Mouse (Mus musculus) splenic B cell, adult 2 months (primary cell): ENCODE measurements around the gene Anxa9.

Source experiments
- DNase-seq: peaks from one replicate; pipeline ENCODE4 v3.0.0-alpha.2; 2011; ENCODE audit warnings: low read depth, low spot score
- H3K27me3 ChIP-seq: 2 replicates; pipeline ENCODE4 v1.6.1; 2012; ENCODE audit warnings: mild to moderate bottlenecking, low read length, moderate library complexity, mixed read lengths; ENCODE audit not compliant: control insufficient read depth, poor library complexity, insufficient read depth, severe bottlenecking
- H3K36me3 ChIP-seq: 2 replicates; pipeline ENCODE4 v1.6.1; 2012; ENCODE audit warnings: mild to moderate bottlenecking, low read length, moderate library complexity, mixed read lengths; ENCODE audit not compliant: control insufficient read depth, poor library complexity, insufficient read depth, severe bottlenecking

Anxa9 gene

DNA sequence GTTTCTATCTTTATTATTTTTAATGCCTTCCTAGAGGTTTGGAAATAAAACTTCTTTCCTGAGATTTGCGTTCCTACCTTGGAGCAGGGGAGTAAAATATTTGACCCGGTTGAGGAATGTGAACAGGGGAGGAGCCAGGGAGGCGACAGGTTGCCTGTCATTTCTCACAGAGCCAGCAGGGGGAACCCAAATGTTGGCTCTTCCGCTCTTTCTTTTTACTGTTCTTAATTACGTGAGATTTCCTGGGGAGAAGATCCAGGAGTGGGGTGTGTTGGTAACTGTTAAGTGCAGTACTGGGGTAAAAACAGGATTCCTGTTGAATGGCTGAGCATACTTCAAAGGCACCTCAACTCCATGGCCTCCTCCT lies 10.9 kb downstream of the Anxa9 start:
- peaks cover 3% of the 10 kb centered on the region for H3K36me3 ChIP-seq
- DNase-seq, result peak; percentile 66
- no peaks in the 10 kb centered on the region for H3K27me3 ChIP-seq

- DNase-seq, result no peak
- Histone ChIP-seq H3K27me3 (no peaks in the 10 kb centered on the region), H3K36me3 (peaks cover 3% of the 10 kb centered on the region)
Observed at GRCm38 (mm10) chr3:95295321-95296102, 11.5 kb downstream of the Anxa9 start.

GRCm38 (mm10) chr3:95294718-95295117 lies 12.3 kb downstream of the Anxa9 start:
- Histone ChIP-seq H3K36me3 (peaks cover 3% of the 10 kb centered on the region), H3K27me3 (no peaks in the 10 kb centered on the region)
- DNase-seq, result no peak

DNA sequence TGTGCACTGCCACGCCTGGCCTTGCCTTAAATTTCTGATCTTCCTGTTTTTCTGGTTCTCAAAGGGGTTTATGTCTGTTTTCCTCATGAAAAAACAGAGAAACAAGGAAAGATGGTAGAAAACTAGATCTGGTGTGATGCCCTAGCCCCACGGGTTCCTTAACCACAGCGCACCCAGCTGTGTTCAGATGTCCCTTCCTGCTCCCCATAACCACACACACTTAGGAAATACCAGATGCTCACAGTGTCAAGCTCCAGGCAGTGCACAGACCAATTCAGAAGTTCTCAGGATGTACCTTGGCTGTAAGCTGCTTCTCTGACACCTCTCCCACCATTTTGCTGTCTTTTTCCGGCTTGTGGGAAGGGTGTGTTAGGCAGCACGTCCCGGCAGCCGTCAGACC lies 12.7 kb downstream of the Anxa9 start:
- H3K27me3 ChIP-seq, result no peaks in the 10 kb centered on the region
- no peak for DNase-seq
- peaks cover 3% of the 10 kb centered on the region for H3K36me3 ChIP-seq

DNA sequence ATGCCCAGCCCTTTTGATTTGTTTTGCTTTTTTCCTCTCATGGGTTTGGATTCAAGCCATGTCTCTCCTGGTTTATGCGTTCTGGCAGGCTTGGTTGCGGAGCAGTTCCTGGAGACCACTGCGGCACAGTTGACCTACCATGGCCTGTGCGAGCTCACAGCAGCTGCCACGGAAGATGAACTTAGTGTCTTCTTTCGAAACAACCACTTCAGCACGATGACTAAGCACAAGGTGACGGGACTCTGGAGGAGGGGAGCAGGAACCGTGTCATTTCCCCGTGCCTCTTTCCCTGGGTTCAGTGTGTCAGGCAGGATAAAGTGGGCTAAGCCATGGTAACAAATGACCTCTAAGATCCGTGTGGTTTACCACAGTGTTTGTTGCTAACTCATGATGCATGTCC lies 13.4 kb downstream of the Anxa9 start:
- Histone ChIP-seq H3K27me3 (no peaks in the 10 kb centered on the region), H3K36me3 (peaks cover 4% of the 10 kb centered on the region)
- peak; percentile 19 for DNase-seq

DNA sequence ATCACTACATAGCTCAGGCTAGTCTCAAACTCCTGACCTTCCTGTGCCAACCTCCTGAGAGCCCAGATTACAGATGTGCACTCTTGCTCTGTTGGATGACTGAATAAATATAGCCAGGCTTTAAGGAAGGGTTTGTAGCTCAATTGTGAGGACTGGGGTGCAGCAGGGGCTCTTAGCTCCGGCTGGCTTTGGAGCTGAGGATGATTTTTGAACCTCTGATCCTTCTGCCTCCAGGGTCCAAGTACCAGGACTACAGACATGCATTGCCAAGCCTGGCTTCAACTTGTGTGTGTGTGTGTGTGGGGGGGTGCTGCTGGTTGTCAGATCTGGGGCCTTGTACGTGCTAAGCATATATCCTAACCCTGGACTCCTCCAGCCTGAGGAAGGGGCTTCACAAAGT lies 14.1 kb downstream of the Anxa9 start:
- Histone ChIP-seq H3K36me3 (peaks cover 4% of the 10 kb centered on the region), H3K27me3 (no peaks in the 10 kb centered on the region)
- DNase-seq, result no peak

DNA sequence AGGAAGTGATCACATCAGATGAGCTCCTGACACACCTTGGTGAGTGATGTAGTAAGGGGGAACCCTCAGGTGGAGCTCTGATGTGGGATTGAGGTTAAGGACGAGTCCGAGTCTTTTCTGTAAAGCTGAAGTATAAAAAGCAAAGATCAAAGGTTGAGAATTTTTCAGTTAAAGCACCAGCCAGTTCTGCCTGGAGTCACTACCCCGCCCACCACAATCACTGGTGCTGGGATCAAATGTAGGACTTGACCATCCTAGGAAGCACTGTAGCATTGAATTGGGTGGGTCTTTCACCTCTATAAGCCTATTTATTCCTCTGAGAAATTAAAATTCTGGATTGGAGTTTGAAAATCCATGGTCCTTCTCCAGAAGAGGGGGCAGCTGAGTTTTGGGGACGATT lies 15.9 kb downstream of the Anxa9 start:
- Histone ChIP-seq H3K36me3 (peaks cover 4% of the 10 kb centered on the region), H3K27me3 (no peaks in the 10 kb centered on the region)
- DNase-seq, result no peak

GRCm38 (mm10) chr3:95290156-95290555 lies 16.8 kb downstream of the Anxa9 start:
- DNase-seq, result no peak
- Histone ChIP-seq H3K27me3 (no peaks in the 10 kb centered on the region), H3K36me3 (peaks cover 4% of the 10 kb centered on the region)

DNA sequence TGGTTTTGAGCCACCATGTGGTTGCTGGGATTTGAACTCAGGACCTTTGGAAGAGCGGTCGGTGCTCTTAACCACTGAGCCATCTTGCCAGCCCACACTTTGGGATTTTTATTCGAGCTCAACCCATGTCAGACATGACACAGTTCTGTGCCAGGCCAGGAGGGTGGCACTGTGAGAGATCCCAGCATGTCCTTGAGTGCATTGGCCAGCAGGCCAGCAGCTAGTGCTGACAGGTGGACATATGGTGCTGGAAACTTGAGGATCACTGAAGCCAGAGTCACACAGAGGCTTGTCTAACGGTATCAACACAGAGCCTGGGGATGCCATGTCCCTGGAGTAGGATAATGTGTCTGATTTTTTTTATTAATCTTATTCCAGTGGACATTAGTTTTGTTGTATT lies 17.6 kb downstream of the Anxa9 start:
- Histone ChIP-seq H3K27me3 (no peaks in the 10 kb centered on the region), H3K36me3 (peaks cover 4% of the 10 kb centered on the region)
- no peak for DNase-seq

- H3K36me3 ChIP-seq, result peaks cover 2% of the 10 kb centered on the region; the same call in 1 of the 2 replicates
- DNase-seq, result no peak
- H3K27me3 ChIP-seq, result no peaks in the 10 kb centered on the region
Observed at GRCm38 (mm10) chr3:95287541-95287940, 19.4 kb downstream of the Anxa9 start.

- H3K27me3 ChIP-seq, result no peaks in the 10 kb centered on the region
- no peak for DNase-seq
- H3K36me3 ChIP-seq, result peaks cover 2% of the 10 kb centered on the region; the same call in 1 of the 2 replicates
Observed at GRCm38 (mm10) chr3:95286510-95286909, 20.5 kb downstream of the Anxa9 start.

DNA sequence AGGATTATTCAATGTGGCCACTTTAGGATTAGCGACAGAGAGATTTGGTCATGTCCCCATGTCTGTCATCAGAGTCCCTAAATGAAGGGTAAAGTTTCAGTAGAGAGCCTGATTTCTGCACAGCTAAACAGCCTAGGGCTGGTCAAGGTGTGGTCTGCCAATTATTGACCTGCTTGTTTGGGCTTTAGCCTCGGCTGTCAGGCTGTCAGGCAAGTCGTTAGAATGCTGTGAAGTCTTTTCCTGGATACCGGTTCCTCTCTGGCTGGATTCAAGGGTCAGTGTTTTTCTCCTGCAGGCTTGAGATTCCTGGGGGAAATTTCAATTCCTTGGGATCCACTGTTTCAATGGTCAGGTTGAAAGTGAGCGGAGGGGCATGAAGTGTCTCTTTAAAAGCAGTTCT lies 21.0 kb downstream of the Anxa9 start:
- Histone ChIP-seq H3K27me3 (no peaks in the 10 kb centered on the region), H3K36me3 (peaks cover 2% of the 10 kb centered on the region; the same call in 1 of the 2 replicates)
- DNase-seq, result no peak

DNA sequence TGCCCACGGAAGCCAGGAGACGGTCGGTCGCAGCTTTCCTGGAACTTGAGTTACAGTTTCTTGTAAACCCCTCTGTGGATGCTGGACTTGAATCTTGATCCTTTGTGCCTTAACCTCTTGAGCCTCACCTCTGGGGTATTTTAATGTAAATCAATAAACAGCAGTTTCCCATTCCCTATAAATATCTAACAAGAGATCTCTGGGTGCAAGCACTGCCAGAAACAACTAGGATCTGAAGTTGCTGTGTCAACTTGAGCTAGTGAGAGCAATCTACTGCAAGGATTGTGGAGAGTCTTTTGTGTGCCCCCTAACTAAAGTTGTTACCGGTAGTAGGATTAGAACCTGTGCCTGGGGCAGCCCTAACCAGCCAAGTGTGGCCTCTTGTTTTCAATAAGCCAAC lies 21.6 kb downstream of the Anxa9 start:
- H3K27me3 ChIP-seq, result no peaks in the 10 kb centered on the region
- no peak for DNase-seq
- peaks cover 2% of the 10 kb centered on the region; the same call in 1 of the 2 replicates for H3K36me3 ChIP-seq

- DNase-seq, result no peak
- peaks cover 2% of the 10 kb centered on the region; the same call in 1 of the 2 replicates for H3K36me3 ChIP-seq
Observed at GRCm38 (mm10) chr3:95284501-95285281, 22.3 kb downstream of the Anxa9 start.

GRCm38 (mm10) chr3:95284062-95284461 lies 22.9 kb downstream of the Anxa9 start:
- Histone ChIP-seq H3K27me3 (no peaks in the 10 kb centered on the region), H3K36me3 (0 out of 2 replicates have a peak, but pooled peaks cover 2% of the 10 kb centered on the region)
- DNase-seq, result no peak

More at GRCm38 (mm10) chr3:95284501-95285281, 22.3 kb downstream of the Anxa9 start:
- no peaks in the 10 kb centered on the region for H3K27me3 ChIP-seq
